ENCODE assay signal across 11 mouse cellular contexts in the genomic region with DNA sequence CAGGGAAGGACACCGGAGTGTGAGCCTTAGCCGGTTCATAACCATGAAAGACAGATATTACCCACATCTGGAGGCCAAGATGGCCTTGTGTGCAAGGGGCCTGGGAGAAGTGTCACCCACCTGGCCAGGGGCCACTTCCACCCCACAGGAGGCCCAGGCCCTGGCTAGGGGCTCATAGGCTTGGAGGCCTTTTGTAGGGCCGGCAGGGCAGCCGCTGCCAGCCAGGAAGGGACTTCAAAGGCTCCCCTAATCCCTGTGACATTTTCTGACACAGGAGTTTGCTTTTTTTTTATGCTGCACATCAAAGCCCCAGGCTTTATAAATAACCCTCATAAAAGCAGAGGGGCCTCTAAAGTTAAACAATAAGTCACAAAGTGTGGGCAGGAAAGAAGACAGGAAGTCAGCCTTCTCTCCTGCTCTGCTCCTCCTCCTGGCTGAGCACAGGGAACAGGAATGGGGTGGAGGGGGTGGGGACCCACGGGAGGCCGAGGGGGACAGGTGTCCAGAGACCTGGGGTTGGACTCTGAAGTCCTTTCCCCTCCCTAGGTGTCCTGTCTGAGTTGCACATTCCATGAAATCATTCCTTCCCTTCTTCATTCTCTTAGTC. TPM values are rescaled to one million over a fixed set of nuclear protein-coding genes. Genes with fewer than 3 reads are reported as not detected.
A peak's percentile ranks its signal among the peaks of the same experiment; 100 is the strongest.
DNase-seq lines count a peak whose midpoint lies in the region; ATAC-seq lines count a peak whose summit lies in the region.
"Had no signal": no experiment of that assay in that cellular context is flagged by ENCODE, and none has a peak within 500 bp of the region (broad histone marks: within the 10 kb centered on the region; RNA-seq: fewer than 3 reads in every experiment).

No protein-coding gene starts in this region.

- no peaks in the 10 kb centered on the region for H3K27me3 ChIP-seq in liver, embryonic 11.5 days (replicated peaks; ENCODE audit: control insufficient read depth, insufficient read depth, low read length)
- H3K27me3 ChIP-seq in liver, embryonic 12.5 days (replicated peaks): no peaks in the 10 kb centered on the region
- H3K27me3 ChIP-seq in stomach, embryonic 15.5 days (replicated peaks): no peaks in the 10 kb centered on the region
- H3K27me3 ChIP-seq: limb, embryonic 15.5 days had no signal

- WGBS in liver, embryonic 11.5 days: 33% methylated on average over 6 of the region's 6 CpGs
- 32% methylated on average over 6 of the region's 6 CpGs for WGBS in liver, embryonic 12.5 days (ENCODE audit: insufficient replicate concordance)
- WGBS in stomach, embryonic 15.5 days: 16% methylated on average over 6 of the region's 6 CpGs

- no peak for ATAC-seq in liver, embryonic 11.5 days (replicated peaks; ENCODE audit: low FRiP score)
- ATAC-seq in liver, embryonic 12.5 days: no peak
- ATAC-seq in stomach, embryonic 15.5 days (ENCODE audit: insufficient read depth, low FRiP score, low read depth): peak; percentile 41; the same call in 1 of the 2 replicates
- ATAC-seq in megakaryocyte progenitor cell, adult 5-6 weeks (replicated peaks; ENCODE audit: poor library complexity): no peak

- H3K4me1 ChIP-seq in liver, embryonic 11.5 days (replicated peaks; ENCODE audit: control insufficient read depth, insufficient read depth, low read length): peaks cover 11% of the 10 kb centered on the region
- H3K4me1 ChIP-seq in liver, embryonic 12.5 days: peaks cover 24% of the 10 kb centered on the region
- H3K4me1 ChIP-seq in stomach, embryonic 15.5 days: peaks cover 28% of the 10 kb centered on the region

- no peaks in the 10 kb centered on the region for H3K36me3 ChIP-seq in liver, embryonic 11.5 days (ENCODE audit: control insufficient read depth, insufficient read depth, low read length)
- no peaks in the 10 kb centered on the region for H3K36me3 ChIP-seq in liver, embryonic 12.5 days
- no peaks in the 10 kb centered on the region for H3K36me3 ChIP-seq in stomach, embryonic 15.5 days
- H3K36me3 ChIP-seq: limb, embryonic 15.5 days had no signal

- H3K9me3 ChIP-seq in liver, embryonic 11.5 days (ENCODE audit: control insufficient read depth, low read length): no peaks in the 10 kb centered on the region
- H3K9me3 ChIP-seq in liver, embryonic 12.5 days (replicated peaks): no peaks in the 10 kb centered on the region; the same call in 1 of the 2 replicates
- no peaks in the 10 kb centered on the region for H3K9me3 ChIP-seq in stomach, embryonic 15.5 days
- H3K9me3 ChIP-seq: limb, embryonic 15.5 days had no signal

- no peak overlapping the region for H3K4me2 ChIP-seq in liver, embryonic 11.5 days
- no peak overlapping the region for H3K4me2 ChIP-seq in liver, embryonic 12.5 days
- H3K4me2 ChIP-seq in stomach, embryonic 15.5 days: no peak overlapping the region
- H3K4me2 ChIP-seq: limb, embryonic 15.5 days had no signal

- no peak overlapping the region for H3K9ac ChIP-seq in liver, embryonic 11.5 days (ENCODE audit: low read depth, low read length)
- no peak overlapping the region for H3K9ac ChIP-seq in liver, embryonic 12.5 days
- H3K9ac ChIP-seq in stomach, embryonic 15.5 days: no peak overlapping the region
- H3K9ac ChIP-seq: limb, embryonic 15.5 days had no signal

- no peak overlapping the region for H3K4me3 ChIP-seq in liver, embryonic 11.5 days (ENCODE audit: low read depth, low read length)
- no peak overlapping the region for H3K4me3 ChIP-seq in liver, embryonic 12.5 days
- no peak overlapping the region for H3K4me3 ChIP-seq in stomach, embryonic 15.5 days (replicated peaks)
- H3K4me3 ChIP-seq: limb, embryonic 15.5 days had no signal

- H3K27ac ChIP-seq in liver, embryonic 11.5 days (ENCODE audit: low read depth, low read length): peak overlapping the region; percentile 52
- H3K27ac ChIP-seq in liver, embryonic 12.5 days: no peak overlapping the region
- H3K27ac ChIP-seq in stomach, embryonic 15.5 days: peak overlapping the region; percentile 64; the same call in 1 of the 2 replicates
- H3K27ac ChIP-seq: limb, embryonic 15.5 days had no signal

- DNase-seq in embryo, embryonic 10 days (ENCODE audit: low spot score): peak; percentile 35
- no peak for DNase-seq in embryo, embryonic 11 days
- DNase-seq in liver, embryonic 11.5 days (ENCODE audit: low spot score): no peak
- DNase-seq in mesoderm, embryonic 11.5 days (ENCODE audit: low read depth, low spot score): peak; percentile 54
- no peak for DNase-seq in cerebellum, postnatal 36 days
- DNase-seq: cerebellum, postnatal 14 days; lung, postnatal 4 days had no signal

RNA-seq across cellular contexts. Expression of gene Fam222a, which starts 16.8 kb away (rescaled TPM):
- 2.2 and 2.3 TPM in 2 replicates for polyA plus RNA-seq in liver, embryonic 11.5 days (2014; fragmentation: Nextera tagmentation; extraction: Ambion mirVana)
- 1.3 and 1.4 TPM in 2 replicates for polyA plus RNA-seq in liver, embryonic 12.5 days (2016; fragmentation: Nextera tagmentation; extraction: Ambion mirVana)
- 2.9 and 3.8 TPM in 2 replicates for polyA plus RNA-seq in stomach, embryonic 15.5 days (2015; fragmentation: Nextera tagmentation; extraction: Ambion mirVana)
- total RNA-seq in megakaryocyte progenitor cell, adult 5-6 weeks (2015): 0.47 and 0.88 TPM in 2 replicates
- total RNA-seq in megakaryocyte progenitor cell, adult 5-6 weeks (2017): 0.04 TPM in 1 of 2 replicates, not detected in the other

Comparison
In these comparisons a context has a peak if more than half of its experiments do, and no peak if none do; other contexts are left out.
1. DNase-seq: peak in embryo, embryonic 10 days (single experiment) and mesoderm, embryonic 11.5 days (single experiment); none in embryo, embryonic 11 days (single experiment), liver, embryonic 11.5 days (single experiment) and cerebellum, postnatal 36 days (0 of 2).